Mouse (Mus musculus): Measurements from ENCODE around the gene Smyd1. TPM values are rescaled to one million over a fixed set of nuclear protein-coding genes. Genes with fewer than 3 reads are reported as not detected.

Smyd1 gene
- polyA plus RNA-seq, 1 experiment from 2014 or later = 9.6 TPM

- H3K36me3 ChIP-seq = no peaks in the 10 kb centered on the region
- peak; percentile 62; the same call in 1 of the 2 replicates for ATAC-seq (ENCODE audit: insufficient number of reproducible peaks, low FRiP score, low TSS enrichment, low read depth)
- no peak overlapping the region for H3K4me2 ChIP-seq
- H3K4me3 ChIP-seq = no peak overlapping the region
- no peaks in the 10 kb centered on the region for H3K27me3 ChIP-seq
- H3K4me1 ChIP-seq = peaks cover 8% of the 10 kb centered on the region; the same call in 1 of the 2 replicates
- no peak overlapping the region for H3K27ac ChIP-seq
- no peaks in the 10 kb centered on the region for H3K9me3 ChIP-seq
- H3K9ac ChIP-seq = no peak overlapping the region
- 12% methylated on average over 7 of the region's 7 CpGs for WGBS
Observed at GRCm38 (mm10) chr6:71227157-71227770, 94.8 kb downstream of the Smyd1 start.

GRCm38 (mm10) chr6:71226544-71226943 is 95.5 kb downstream of the Smyd1 start:
- no peak for ATAC-seq (ENCODE audit: insufficient number of reproducible peaks, low FRiP score, low TSS enrichment, low read depth)
- Histone ChIP-seq H3K27ac (no peak overlapping the region), H3K36me3 (no peaks in the 10 kb centered on the region), H3K27me3 (no peaks in the 10 kb centered on the region), H3K9me3 (no peaks in the 10 kb centered on the region), H3K4me2 (no peak overlapping the region), H3K4me1 (peaks cover 8% of the 10 kb centered on the region; the same call in 1 of the 2 replicates), H3K4me3 (no peak overlapping the region), H3K9ac (no peak overlapping the region)
- 45% methylated on average over 6 of the region's 6 CpGs for WGBS

GRCm38 (mm10) chr6:71224184-71224943 is 97.7 kb downstream of the Smyd1 start:
- Histone ChIP-seq H3K4me2 (no peak overlapping the region), H3K27ac (no peak overlapping the region), H3K4me3 (no peak overlapping the region), H3K4me1 (peaks cover 8% of the 10 kb centered on the region; the same call in 1 of the 2 replicates), H3K27me3 (no peaks in the 10 kb centered on the region), H3K9me3 (no peaks in the 10 kb centered on the region), H3K9ac (no peak overlapping the region), H3K36me3 (no peaks in the 10 kb centered on the region)
- 64% methylated on average over 3 of the region's 3 CpGs for WGBS
- peak; percentile 37; the same call in 1 of the 2 replicates for ATAC-seq (ENCODE audit: insufficient number of reproducible peaks, low FRiP score, low TSS enrichment, low read depth)

- Histone ChIP-seq H3K9me3 (no peaks in the 10 kb centered on the region), H3K27ac (no peak overlapping the region), H3K36me3 (no peaks in the 10 kb centered on the region), H3K4me3 (no peak overlapping the region), H3K9ac (no peak overlapping the region), H3K4me2 (no peak overlapping the region), H3K4me1 (peaks cover 2% of the 10 kb centered on the region; the same call in 1 of the 2 replicates), H3K27me3 (no peaks in the 10 kb centered on the region)
- ATAC-seq (ENCODE audit: insufficient number of reproducible peaks, low FRiP score, low TSS enrichment, low read depth) = no peak
- 85% methylated on average over 4 of the region's 4 CpGs for WGBS
Observed at GRCm38 (mm10) chr6:71221501-71221900, 100.5 kb downstream of the Smyd1 start.

- H3K27ac ChIP-seq = no peak overlapping the region
- no peak for ATAC-seq (ENCODE audit: insufficient number of reproducible peaks, low FRiP score, low TSS enrichment, low read depth)
- H3K9ac ChIP-seq = no peak overlapping the region
- no peaks in the 10 kb centered on the region for H3K36me3 ChIP-seq
- no peaks in the 10 kb centered on the region for H3K27me3 ChIP-seq
- H3K4me3 ChIP-seq = no peak overlapping the region
- H3K4me1 ChIP-seq = no peaks in the 10 kb centered on the region
- 98% methylated on average over 3 of the region's 3 CpGs for WGBS
- H3K4me2 ChIP-seq = no peak overlapping the region
- no peaks in the 10 kb centered on the region for H3K9me3 ChIP-seq
Observed at GRCm38 (mm10) chr6:71212471-71212870, 109.6 kb downstream of the Smyd1 start.

- Histone ChIP-seq H3K9me3 (no peaks in the 10 kb centered on the region), H3K27me3 (no peaks in the 10 kb centered on the region), H3K4me1 (no peaks in the 10 kb centered on the region), H3K27ac (no peak overlapping the region), H3K4me3 (no peak overlapping the region), H3K36me3 (no peaks in the 10 kb centered on the region), H3K4me2 (no peak overlapping the region), H3K9ac (no peak overlapping the region)
- WGBS = 60% methylated on average over 7 of the region's 7 CpGs
- ATAC-seq (ENCODE audit: insufficient number of reproducible peaks, low FRiP score, low TSS enrichment, low read depth) = no peak
Observed at GRCm38 (mm10) chr6:71211917-71212316, 110.1 kb downstream of the Smyd1 start.

- no peaks in the 10 kb centered on the region for H3K4me1 ChIP-seq
- H3K4me3 ChIP-seq = no peak overlapping the region
- 72% methylated on average over 2 of the region's 2 CpGs for WGBS
- no peaks in the 10 kb centered on the region for H3K9me3 ChIP-seq
- no peaks in the 10 kb centered on the region for H3K36me3 ChIP-seq
- H3K27me3 ChIP-seq = no peaks in the 10 kb centered on the region
- H3K27ac ChIP-seq = no peak overlapping the region
- no peak overlapping the region for H3K9ac ChIP-seq
- no peak for ATAC-seq (ENCODE audit: insufficient number of reproducible peaks, low FRiP score, low TSS enrichment, low read depth)
- H3K4me2 ChIP-seq = no peak overlapping the region
Observed at GRCm38 (mm10) chr6:71208691-71209090, 113.3 kb downstream of the Smyd1 start.

GRCm38 (mm10) chr6:71204166-71204565 is 117.9 kb downstream of the Smyd1 start:
- Histone ChIP-seq H3K4me2 (no peak overlapping the region), H3K27me3 (no peaks in the 10 kb centered on the region), H3K4me1 (no peaks in the 10 kb centered on the region), H3K36me3 (no peaks in the 10 kb centered on the region), H3K9me3 (no peaks in the 10 kb centered on the region), H3K4me3 (no peak overlapping the region), H3K27ac (no peak overlapping the region), H3K9ac (no peak overlapping the region)
- ATAC-seq (ENCODE audit: insufficient number of reproducible peaks, low FRiP score, low TSS enrichment, low read depth) = no peak
- WGBS = 78% methylated on average over 8 of the region's 8 CpGs

- Histone ChIP-seq H3K27ac (no peak overlapping the region), H3K4me1 (no peaks in the 10 kb centered on the region), H3K36me3 (no peaks in the 10 kb centered on the region), H3K9ac (no peak overlapping the region), H3K4me3 (no peak overlapping the region), H3K4me2 (no peak overlapping the region), H3K27me3 (no peaks in the 10 kb centered on the region), H3K9me3 (no peaks in the 10 kb centered on the region)
- 72% methylated on average over 5 of the region's 5 CpGs for WGBS
- no peak for ATAC-seq (ENCODE audit: insufficient number of reproducible peaks, low FRiP score, low TSS enrichment, low read depth)
Observed at GRCm38 (mm10) chr6:71203674-71204073, 118.4 kb downstream of the Smyd1 start.

- Histone ChIP-seq H3K9me3 (no peaks in the 10 kb centered on the region), H3K4me3 (no peak overlapping the region), H3K27ac (no peak overlapping the region), H3K4me1 (no peaks in the 10 kb centered on the region), H3K36me3 (no peaks in the 10 kb centered on the region), H3K27me3 (no peaks in the 10 kb centered on the region), H3K9ac (no peak overlapping the region), H3K4me2 (no peak overlapping the region)
- 55% methylated on average over 5 of the region's 5 CpGs for WGBS
- ATAC-seq (ENCODE audit: insufficient number of reproducible peaks, low FRiP score, low TSS enrichment, low read depth) = no peak
Observed at GRCm38 (mm10) chr6:71201925-71202324, 120.1 kb downstream of the Smyd1 start.

- no peak within 1 kb of the TSS for H3K4me2 ChIP-seq
- no peaks in the 10 kb centered on the region for H3K9me3 ChIP-seq
- H3K27me3 ChIP-seq = no peaks in the 10 kb centered on the region
- 78% methylated on average over 4 of the region's 4 CpGs for WGBS
- ATAC-seq (ENCODE audit: insufficient number of reproducible peaks, low FRiP score, low TSS enrichment, low read depth) = no peak
- H3K27ac ChIP-seq = no peak within 1 kb of the TSS
- H3K36me3 ChIP-seq = no peaks in the 10 kb centered on the region
- H3K4me1 ChIP-seq = no peaks in the 10 kb centered on the region
- H3K4me3 ChIP-seq = no peak within 1 kb of the TSS
- H3K9ac ChIP-seq = no peak within 1 kb of the TSS
Observed at GRCm38 (mm10) chr6:71199612-71200011, 122.4 kb downstream of the Smyd1 start, which contains the start of gene Fabp1. TSS of gene Fabp1 (plus strand) at chr6:71199827.

Data from limb, embryonic 15.5 days (tissue).